Mouse (Mus musculus) adrenal gland, postnatal 14 days (tissue): ENCODE data around the gene Pakap. TPM values are rescaled to one million over a fixed set of nuclear protein-coding genes. Genes with fewer than 3 reads are reported as not detected.

Experiments
- DNase-seq: peaks from one replicate; pipeline ENCODE4 v3.0.0; 2021; ENCODE audit warnings: mixed read lengths
- total RNA-seq: library from RNA; stranded (reverse); gene quantifications from 2 replicates; pipeline ENCODE4 v1.2.3, GENCODE M21; 2021

The Pakap gene
- total RNA-seq, 1 experiment from 2014 or later, result 45.8 TPM

DNA sequence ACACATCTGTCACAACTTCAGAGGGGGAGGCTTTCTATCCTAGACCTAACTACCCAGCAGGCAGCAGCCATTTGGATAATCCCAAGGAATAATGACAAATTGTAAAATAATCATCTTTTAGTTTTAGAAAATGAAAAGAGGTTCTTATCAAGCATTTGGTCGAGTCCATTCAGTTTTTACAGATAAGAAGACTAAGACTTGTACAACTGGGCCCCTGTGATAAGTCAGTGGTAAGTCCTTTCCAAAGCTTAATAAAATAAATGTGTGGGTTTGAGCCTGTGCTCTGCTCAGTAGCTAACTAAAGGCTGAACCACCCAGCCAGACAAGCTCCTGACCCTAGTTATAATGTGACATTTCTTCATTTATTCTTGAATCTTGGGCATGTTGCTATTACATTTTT lies 231.3 kb downstream of the Pakap start:
- DNase-seq, result no peak

DNA sequence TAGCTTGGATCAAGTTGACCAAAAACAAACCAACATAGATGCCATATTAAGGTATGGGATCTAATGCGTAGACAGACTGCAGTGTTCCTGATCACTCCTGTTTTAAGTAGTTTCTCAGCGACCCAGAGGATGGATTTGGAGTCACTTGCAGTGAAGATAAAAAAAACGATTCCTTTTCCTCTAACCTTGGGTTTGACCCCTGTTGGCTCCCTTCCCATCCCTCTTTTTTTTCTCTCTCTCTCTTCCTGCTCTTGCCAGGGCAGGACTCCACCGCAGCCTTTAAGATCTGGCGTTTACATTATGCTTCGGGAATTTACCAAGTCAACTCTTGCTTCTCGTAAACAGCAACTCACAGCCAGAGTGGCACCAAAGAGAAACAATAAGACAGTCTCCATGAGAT lies 233.3 kb downstream of the Pakap start:
- peak; percentile 38 for DNase-seq

DNA sequence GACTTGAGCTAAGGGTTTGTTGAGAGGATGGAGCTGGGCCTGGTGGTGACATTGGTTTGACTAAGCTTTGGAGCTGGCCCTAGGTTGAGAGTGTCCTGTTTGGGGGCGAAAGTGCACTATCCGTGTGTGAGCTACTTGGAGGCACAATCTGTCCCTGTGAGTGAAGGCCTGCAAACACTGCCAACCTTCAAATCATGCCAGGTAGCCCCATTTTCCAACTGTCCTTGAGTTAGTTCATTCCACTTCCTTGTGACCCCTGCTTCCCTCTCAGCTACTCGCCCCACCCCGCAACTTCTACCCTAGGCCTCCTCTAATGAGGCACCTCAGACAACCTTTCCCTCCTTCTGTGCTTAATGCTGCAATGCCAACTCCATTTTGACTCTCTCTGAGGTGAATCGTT lies 234.0 kb downstream of the Pakap start:
- DNase-seq, result no peak

DNA sequence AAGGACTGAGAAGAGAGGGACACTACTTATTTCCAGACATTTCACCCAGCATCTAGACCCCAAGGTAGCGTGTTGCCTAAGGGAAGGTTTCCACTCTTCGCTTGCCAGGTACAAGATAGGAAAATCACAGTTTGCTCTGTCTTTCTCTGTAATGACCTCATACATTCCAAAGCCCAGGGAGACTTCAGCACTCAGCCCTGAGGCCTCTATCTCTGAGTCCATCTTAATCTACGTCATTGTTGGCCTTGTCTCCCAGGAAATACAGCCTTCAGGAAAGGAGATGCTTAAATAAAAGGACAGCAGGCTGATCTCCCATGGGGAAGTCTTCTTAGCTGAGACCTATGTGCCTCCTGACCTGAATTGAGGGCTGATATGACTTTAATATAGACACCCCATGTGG lies 234.4 kb downstream of the Pakap start:
- DNase-seq, result peak; percentile 46

DNA sequence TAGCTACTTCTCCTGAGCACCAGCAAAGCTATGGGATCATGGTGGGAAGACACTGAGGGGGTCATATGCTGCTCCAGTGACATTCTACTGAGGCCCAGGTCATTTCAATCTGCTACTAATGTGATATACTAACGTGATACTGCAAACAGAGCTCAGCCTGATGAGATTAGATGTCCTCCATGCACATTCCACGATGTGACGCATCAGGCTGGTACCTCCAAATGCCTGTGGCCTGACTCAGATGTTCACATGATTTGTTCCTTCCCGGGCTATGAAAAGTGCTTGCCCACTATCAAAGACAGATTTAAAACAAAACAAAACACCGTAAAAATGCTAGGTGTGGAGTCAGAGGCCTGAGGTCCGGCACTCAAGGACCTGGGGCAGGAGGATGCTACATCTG lies 236.9 kb downstream of the Pakap start:
- DNase-seq, result peak; percentile 54

DNA sequence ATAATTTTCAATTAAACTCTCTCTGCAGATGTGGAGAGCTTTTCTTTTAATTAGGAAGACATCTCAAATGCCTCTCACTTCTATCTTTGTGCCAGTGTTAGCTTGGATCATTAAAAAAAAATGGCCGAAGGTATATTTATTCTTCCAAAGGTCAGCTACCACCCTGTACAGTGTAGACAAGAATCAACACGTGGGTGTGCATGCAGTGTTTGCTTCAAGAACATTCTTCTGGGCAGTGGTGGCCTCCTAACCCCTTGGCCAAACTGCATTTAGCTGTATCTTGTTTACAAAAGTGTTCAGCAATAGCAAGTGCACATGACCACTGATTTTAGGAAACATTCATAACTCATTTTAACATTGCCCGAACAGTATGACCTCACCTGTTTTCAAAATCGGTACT lies 241.5 kb downstream of the Pakap start:
- no peak for DNase-seq

DNA sequence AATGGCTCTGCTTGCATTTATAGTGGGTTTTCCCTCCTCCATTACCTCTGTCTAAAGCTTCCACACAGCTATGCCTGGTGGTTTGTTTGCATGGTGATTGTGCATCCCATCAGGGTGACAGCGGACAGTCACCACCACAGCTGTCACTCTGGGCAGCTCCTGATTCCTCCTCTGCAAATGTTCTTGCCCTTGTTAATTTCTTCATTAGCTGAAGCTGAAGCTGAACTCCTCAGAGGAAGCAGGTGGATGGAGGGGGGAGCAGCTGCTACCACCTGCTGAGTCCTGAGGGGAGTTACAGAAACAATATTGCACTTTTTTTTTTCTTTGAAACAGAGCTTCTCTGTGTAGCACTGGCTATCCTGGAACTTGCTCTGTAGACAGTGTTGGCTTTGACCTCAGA lies 244.1 kb downstream of the Pakap start:
- DNase-seq, result no peak

DNA sequence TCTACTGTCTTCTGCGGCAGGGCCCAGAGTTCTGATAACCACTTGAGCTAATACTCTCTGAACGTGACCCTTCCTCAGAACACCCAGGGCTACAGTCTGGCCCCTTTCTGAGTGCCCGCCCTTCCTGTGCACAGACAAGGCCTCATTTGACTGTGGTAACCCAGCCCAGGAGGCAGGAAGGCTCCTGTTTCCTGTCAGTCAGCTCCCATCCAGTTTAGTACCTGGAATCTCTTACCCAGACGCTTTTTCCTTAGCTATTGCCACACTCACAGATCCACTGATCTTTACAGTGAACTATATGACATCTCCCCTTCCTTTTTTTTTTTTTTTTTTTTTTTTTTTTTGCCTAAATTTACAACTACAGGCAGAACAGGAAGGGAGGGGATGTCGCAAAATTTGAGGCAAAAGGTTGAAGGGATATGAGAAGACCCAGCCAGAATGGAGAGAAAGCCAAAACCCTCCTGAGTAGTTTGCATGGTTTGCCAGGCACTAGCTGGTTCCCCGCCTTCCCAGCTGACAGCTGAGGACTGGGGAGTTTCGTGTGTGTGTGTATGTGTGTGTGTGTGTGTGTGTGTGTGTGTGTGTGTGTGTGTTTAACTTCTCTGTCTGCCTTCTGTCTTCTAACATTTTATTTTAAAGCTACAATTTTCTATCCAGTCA lies 245.1 kb downstream of the Pakap start:
- DNase-seq, result peak; percentile 39

DNA sequence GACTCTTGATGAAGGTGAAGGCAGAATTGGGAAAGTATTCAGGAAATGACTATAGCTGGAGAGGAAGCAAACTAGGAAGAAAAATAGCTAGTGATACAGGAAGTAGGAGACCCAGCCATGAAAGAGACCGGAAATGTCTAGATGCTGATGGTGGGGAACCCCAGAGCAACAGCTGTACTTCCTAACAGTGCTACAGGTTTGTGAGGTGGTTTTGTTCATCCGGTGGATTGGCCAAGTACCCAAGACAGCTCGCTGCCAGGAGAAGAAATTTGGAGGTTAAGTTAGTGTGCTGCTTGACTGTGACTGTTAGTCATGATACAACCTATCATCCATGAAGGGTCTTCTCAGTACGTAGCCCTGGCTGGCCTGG lies 245.6 kb downstream of the Pakap start:
- DNase-seq, result no peak

DNA sequence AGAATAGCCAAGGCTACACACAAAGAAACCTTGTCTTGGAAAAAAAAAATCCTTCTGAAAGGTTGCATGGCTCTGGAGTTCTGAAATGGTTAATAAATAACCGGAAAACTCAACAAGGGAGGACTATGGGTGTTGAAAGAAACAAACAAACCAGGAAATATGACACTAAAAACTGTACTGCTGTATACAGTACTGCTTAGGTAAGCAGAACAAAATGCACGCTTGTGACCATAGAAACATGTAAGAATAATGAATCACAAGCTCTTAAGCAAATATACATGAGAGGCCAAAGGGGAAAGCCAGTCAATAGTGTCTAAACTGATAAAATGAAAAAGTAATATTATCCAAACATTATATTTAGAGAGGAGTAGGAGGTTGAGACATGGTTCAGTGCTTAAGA lies 247.4 kb downstream of the Pakap start:
- DNase-seq, result no peak

DNA sequence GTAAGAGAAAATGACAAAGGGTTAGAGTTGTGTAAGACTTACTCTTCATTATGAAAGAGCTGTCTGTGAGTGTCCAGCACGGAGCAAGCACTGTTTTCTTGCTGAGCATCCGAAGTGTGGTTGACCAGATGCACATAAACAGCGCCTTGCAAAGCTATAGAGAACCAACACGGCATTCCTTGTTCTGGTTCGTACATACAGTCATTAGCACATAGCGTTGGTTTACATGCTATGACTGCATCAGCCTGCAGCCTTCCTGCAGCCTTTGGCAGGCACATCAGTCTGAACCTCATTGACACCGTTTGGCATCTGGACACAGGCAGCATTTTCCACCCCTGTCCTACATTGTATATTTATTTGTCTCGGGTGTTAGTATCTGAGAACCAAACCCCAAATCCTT lies 248.2 kb downstream of the Pakap start:
- no peak for DNase-seq

DNA sequence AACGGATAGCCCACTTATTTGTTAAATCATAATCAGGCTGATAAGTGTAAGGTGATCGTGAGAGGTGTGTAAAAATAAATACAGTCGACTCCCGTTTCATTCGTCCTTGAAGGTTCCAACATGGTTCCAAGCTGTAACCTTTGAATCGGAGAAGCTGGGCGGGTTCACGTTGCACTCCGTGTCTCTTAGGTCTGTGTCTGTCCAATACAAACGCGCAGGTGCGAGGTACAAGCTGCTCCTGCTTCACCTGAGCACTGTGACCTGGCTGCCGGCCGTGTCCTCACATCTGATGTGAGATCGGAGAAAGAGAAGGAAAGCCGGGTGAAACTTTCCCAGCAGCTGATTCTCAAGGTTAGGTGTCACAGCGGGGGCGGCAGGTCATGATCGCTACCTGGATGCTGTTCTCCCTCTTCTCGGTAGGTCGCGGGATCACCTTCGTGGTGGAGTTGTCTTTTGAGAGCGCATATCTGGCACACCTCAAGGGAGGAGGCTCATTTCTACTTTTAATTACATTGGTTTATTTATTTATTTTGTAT lies 252.9 kb downstream of the Pakap start:
- no peak for DNase-seq

DNA sequence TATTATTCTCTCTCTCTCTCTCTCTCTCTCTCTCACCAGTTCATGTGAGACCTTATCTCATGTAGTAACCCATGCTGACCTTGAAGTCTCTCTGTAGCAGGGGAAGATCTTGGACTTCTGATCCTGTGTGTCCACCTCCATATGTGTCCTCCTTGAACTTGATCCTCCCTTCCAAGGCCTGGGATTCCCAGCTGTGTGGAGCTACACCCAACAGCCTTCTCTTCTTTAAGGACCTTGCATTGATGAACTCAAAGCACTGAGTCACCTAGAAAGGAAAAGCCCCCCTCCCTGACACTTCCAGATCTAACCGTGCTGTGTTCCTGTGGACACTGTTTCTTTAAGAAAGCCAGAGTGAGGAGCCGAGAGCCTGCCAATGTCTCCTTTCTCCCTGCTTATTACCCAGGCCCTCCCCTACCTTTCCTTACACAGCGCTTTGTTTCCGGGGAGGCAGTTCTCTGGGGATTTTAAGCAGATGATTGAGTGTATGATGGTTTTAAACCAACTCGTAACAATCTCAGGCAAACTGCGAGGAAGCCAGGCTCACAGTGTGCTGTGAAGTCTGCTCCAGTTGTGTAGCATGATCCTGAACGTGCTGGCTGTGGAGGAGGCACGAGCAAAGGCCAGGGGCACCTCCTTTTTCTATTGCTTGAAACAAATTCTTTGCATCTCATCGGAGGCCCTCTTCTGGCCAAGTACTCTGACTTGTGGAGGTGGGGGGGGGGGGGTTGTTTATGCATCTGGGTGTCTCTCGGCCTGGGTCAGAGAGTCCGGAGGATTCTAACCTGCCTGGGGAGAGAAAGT lies 253.8 kb downstream of the Pakap start:
- DNase-seq, result no peak

DNA sequence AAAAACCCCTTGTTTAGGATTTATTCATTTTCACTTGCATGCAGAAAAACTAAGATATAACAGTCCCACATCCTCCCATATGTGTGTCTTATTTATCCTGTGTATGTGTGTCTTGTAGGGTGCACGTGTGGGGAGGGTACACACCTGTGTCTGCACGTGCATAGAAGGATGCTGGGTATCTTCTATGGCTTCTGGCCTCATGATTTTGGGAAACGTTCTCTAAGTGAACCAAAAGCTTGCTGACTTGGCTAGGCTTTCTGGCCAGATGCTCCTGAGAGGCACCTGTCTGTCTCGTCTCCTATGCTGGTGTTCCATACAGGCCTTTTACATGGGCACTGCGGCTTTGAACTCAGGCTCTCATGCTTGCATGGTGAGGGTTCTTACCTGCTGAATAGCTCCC lies 254.7 kb downstream of the Pakap start:
- no peak for DNase-seq

DNA sequence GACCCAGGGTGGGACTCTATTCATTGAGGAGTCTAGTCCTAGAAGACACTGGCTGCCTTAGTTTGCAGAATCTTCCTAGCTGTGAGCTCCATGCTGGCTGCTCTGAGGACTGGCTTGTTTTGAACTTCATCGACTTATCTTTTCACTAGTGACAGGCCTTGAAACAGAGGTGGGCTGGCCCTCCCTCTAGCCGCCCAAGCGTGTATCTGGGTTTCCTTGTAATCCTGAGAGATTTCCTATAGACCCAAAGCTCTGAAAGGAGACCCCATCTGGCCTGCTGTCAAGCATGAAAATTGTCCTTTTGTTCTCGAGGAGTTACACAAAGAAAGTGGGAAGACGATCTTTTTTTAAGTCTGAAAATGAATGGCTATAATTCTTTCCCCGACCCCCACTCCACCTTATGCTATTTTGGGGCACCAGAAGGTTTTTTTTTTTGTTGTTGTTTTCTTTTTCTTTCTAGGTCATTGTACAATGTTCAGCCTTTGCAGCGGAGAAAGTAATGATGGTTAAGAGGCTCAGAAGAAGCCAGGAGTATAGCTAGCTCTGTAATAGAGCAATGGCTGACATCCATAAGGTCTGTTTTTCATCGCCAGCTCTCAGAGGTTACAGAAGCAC lies 256.8 kb downstream of the Pakap start:
- DNase-seq, result no peak

DNA sequence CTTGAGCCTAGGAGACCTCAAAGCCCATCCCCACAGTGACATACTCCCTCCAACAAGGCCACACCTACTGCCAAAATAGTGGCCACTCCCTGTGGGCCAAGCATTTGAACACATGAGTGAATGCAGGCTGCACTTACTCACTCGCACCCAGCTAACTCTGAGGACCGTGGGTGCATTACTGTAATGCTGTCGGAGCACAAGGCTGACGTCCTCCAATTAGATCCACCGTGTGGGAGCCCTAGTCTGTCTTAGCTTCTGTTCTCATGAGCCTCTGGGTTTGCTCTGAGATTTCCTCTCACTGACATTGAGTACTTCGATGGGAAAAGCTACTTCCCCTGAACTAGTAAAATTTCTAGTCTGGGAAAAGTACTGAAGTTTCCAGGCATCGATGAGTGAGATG lies 258.3 kb downstream of the Pakap start:
- no peak for DNase-seq

DNA sequence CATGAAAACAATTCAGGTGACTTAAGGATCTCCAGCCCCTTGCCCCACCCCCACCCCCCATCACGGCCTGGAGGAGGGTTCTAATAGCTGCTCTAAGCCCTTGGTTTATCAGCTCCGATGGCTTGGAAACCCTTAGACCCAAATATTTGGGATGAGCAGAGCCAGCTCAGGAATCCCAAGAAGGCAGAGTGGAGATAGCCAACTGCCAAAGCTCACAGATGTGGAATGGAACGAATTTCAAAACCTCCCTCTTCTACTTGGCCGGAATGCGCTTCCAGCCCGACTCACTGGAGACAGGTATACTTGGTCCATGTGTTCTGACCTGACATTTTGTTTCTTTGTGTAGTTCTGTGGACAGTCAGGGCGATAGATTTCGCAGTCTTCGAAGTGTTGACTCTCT lies 261.2 kb downstream of the Pakap start:
- DNase-seq, result no peak

DNA sequence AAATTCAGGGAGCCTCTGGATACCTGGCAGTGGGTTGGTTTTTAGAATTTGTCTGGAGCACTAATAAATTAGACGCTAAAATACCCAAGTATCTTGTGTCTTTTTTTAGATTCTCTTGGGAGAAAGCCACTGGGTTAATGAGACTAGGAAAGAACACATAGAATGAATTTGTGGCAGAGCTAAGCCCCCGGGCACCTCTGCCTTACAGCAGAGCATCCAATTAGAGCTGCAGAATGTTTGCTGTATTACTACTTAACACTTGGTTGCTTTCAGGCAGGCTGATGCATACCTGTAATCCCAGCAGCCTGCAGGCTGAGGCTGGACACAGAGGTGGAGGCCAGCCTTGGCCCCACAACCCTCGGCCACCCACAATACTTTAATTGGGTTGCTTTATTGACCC lies 261.8 kb downstream of the Pakap start:
- no peak for DNase-seq

DNA sequence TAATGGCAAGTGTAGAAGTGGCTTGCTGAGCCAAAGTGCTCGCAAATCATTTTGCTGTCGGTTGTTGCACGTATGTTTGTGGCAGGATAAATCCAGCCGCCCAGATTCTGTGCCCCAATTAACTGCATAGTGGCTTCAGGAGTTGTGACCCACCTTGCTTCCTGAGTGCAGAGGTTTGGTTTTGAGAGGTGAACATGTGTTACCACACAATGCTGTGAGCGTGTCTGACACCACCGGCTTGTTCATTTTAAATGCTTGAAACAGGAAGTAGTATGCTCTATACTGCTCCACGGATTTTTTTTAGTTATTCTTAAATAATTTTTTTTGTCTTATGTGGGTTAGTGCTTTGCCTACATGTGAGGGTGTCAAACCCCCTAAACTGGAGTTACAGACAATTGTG lies 264.3 kb downstream of the Pakap start:
- no peak for DNase-seq

DNA sequence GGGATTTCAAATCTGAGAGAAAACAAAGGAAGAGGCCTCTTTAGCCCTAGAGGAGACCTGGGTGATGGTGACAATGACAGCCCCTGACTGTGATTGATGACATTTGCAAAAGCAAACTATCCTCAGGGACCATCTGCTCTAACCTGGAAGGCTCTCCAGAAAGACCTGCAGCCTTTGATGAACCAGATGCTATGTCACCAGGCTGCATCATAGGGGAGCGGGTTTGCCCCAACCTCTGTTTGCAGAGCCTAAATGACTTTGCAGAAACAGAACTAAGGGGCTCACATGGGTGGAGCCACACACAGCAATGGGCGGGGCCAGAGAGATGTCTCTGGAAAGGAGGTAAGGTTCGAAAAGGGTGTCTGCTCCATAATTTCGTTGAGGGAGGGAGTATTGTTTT lies 265.1 kb downstream of the Pakap start:
- DNase-seq, result no peak

DNA sequence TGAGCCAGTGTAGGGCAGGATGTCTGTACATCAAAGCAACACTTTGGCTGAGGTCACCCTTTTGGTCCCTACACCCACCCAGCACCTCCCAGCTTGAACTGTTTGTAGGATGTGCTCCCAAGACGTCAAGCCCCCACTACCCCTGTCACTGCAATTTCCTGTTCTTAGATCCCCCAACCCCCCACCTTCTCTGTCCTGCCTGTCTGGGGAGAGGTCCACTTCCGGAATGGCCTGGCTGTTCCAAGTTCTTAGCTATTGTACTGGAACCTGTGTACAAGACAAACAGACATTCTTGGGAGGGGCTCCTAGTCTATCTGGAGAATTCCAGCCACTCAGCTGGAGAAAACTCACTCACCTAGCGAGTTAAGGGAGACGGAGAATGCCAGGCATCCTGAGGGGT lies 266.2 kb downstream of the Pakap start:
- no peak for DNase-seq

DNA sequence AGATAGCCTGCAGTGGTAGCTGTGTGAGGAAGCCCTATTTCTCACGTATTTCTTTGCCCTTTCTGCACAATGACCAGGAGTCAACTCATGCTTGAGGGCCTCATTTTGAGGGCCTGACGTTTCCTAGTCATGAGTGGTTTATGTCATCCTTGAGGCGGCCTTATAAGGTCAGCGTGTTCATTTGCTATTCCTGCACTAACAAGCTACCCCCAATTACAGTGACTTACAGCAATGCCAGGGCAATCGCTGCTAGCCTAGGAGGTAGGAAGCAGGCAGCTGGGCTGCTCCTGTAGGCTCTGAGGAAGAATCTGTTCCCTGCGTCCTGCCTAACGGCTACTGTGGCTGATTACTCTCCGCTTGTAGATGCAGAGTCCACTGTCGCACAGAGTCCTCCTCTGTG lies 269.1 kb downstream of the Pakap start:
- no peak for DNase-seq

DNA sequence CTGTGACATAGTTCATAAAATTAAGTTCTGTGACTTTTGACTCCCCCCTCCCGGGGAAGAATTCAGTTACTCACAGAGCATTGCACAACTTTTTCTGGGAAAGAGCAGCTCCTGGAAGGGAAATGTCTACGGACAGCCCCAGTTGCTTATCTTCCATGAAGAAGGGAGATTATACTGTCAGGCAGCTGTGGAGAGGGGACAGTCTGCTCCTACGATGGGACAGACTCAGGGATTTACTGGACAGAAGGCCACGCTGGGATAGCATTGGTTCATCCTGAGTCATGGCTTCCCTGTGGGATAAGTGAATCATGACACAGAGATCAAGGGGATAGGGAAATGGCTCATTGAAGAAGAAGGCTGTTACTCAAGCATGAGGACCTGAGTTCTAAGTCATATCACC lies 271.4 kb downstream of the Pakap start:
- DNase-seq, result peak; percentile 51

DNA sequence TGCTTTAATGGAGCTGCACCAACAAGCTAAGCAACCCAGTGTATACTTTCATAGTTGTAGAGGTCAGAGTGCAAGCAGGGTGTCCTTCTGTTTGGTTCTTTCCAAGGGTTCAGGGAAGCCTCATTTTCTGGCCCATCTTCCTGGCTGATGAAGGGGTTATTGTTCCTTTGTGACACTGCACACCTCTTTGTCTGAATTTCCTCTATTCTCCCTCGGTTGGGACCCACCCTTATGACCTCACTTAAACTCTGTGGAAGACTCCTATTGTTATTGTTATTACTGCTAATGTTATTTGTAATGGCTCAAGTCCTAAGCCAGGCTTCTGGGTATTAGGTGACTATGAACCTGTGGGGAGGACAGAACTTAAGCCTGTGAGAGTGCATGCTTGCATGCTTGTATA lies 273.9 kb downstream of the Pakap start:
- DNase-seq, result no peak
